Mouse (Mus musculus) cerebellum, adult (tissue): ENCODE data around the gene 9930022D16Rik.

ENCODE experiments used
- ATAC-seq: cut with Nextera tagmentation; 2 replicates; pipeline ENCODE4 v1.9.2; 2017; ENCODE audit warnings: mild to moderate bottlenecking, moderate library complexity, mixed read lengths; ENCODE audit not compliant: insufficient number of reproducible peaks, low FRiP score, low TSS enrichment

The 9930022D16Rik gene

DNA sequence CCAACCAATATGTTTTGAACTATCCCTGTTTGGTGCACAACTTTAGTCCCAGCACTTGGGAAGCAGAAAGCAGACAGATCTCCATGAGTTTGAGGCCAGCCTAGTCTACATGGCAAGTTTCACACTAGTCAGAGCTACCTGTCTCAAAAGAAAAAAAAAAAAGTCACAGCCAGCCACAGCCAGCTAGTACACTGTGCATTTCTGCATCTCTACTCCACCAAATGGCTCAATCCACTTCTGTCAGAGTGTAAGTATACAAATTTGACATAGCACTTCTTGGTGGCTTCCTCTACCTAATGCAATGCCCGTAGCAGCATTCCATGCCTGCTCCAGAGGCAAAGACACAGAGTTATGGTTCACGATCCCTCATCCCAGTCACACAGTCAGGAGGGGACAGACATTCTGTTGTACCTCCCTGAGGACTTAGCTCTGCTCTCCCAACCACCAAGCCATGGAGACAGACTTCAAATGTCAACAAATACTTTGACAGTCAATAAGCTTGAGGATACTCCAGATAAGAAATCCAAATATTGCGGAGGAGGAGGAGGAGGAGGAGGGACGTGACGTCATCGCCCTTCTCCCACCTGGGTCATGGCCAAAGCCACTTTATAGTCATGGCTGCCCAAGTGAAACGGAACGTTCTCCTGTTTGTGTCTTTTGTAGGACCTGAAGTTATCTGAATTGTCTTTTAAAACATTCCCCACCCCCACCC is 3.1 kb downstream of the 9930022D16Rik start:
- no peak for ATAC-seq

DNA sequence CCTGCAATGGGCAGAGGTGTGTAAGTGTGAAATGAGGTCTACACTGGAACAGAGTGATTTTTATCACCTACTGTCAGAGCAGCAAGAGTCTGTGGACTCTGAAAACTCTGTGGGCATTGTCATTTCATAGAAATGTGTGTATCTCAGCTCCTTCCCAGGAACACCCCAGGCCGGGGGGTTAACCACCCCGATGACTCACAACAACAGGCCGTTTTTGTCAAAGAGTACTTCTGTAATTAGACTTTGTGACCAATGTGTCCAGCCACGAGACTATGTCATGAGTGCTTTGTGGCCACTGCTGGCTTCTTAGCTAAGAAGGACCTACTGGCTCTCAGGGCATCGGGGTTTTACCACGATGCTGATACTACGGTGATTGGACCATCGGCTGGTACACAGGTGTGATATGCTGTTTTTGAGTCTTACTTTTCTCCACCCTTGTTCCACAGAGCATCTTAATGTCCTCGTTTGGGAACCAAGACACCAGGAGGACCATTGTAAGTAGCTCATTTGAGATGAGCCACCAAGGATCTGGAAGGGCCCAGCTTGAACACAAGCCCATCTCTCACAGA is 3.8 kb downstream of the 9930022D16Rik start:
- no peak for ATAC-seq

GRCm38 (mm10) chr11:109419461-109419860 is 5.7 kb downstream of the 9930022D16Rik start:
- no peak for ATAC-seq

DNA sequence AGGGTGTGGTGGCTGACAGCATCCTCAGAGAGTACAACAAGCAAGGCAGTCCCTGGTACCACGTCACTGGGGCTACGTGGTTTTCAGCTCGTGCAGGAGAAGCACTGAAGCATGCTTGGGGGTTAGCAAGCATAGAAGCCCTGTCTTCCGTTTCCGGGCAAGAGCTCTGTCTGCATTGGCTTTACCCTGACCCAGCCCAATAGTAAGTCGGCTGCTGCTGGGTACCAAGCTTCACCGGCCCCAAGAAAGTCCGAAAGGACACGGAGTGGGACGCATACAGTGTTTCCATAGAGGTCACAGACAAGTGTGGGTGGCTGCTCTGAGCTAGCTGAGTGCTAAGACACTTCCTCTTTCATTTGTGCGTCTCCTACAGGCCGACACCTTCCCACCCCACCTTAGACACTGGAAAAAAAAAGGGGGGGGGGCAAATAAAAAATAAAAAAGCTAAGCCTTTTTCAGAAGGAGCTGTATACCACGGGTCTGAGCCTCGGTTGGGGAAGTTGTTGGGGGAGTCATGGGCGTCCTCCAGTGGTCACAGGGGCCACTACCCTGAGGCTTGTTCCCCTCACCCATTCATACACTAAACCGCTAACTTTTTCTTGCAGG is 6.3 kb downstream of the 9930022D16Rik start:
- no peak for ATAC-seq

- ATAC-seq: no peak
Measured at GRCm38 (mm10) chr11:109420567-109420962, 6.8 kb downstream of the 9930022D16Rik start.

GRCm38 (mm10) chr11:109421205-109421604 is 7.5 kb downstream of the 9930022D16Rik start:
- ATAC-seq: no peak

DNA sequence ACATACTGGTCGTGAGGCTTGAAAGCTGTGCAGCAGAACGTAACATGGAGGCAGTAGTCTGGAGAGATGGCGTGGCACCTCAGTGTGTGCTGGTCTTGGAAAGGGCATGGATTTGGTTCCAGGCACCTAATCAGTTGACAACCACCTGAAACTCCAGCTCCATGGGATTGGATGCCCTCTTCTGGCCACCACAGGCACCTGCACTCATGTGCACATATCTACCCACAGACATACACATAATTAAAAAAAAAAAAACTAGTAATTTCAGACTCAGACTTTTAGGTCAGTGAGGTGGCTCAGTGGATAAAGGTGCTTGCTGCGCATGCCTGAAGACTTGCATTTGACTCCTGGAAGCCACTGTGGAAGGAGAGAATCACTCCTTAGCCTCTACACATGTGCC is 8.5 kb downstream of the 9930022D16Rik start:
- no peak for ATAC-seq

DNA sequence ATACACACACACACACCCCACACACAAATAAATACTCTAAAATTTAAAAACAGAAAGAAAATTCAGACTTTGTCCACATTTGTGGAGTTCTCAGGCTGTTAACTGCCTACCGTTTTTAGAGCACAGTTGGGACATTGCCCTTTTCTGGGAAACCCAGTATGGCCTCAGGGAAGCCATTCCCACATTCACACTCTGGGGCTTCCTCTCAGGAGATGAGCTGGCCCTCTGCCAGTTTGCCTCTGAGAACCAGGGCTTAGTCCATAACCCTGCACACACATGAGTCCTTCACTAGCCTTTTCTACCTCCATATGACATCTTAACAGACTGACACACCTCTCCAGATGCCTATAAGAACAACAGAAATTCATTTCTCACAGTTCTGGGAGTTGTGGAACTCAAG is 9.6 kb downstream of the 9930022D16Rik start:
- no peak for ATAC-seq

DNA sequence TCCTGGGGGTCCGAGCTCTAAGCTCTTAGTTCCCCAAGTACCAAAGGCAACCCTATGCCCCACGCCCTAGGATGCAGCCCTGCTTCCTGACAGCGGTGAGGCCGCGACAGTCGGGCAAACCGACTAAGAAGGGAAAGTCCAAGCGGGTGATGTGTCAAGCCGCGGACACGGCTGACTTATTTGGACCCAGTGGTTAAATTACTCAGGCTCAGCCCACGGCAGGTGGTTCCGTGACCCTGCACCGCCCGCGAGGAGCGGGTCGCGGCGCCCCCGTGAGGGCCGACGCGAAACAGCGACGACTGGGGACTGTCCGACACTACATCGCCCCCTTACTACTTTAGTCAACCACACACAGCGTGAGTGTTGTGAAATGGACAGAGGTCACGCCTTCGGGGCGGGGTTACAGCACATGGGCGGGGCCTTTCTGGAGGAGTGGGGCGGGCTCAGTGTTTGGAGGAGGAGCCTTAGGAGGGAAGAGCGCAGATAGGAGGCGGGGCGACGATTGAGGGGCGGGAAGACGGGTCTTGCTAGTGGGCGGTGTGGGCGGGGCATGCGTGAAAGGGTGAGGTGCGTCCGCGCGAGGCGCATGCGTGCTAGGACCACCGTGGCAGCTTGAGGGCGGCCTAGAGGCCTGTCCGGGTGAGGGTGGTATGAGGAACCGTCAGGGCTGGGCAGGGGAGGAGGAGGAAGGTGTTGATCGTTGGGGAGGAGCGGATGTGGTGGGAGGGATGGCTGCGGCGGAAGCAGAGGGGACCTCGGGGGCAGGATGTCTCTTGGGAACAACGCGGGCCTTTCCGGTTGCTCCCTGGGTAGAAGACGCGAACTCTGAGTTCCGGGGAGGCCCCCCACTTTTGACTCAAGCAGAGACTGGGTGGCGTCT is 11.9 kb downstream of the 9930022D16Rik start, which contains the start of gene Amz2:
TSS of gene Amz2 (plus strand) at position 555 of the 880 bp plus-strand sequence.
- ATAC-seq: peak; percentile 90

DNA sequence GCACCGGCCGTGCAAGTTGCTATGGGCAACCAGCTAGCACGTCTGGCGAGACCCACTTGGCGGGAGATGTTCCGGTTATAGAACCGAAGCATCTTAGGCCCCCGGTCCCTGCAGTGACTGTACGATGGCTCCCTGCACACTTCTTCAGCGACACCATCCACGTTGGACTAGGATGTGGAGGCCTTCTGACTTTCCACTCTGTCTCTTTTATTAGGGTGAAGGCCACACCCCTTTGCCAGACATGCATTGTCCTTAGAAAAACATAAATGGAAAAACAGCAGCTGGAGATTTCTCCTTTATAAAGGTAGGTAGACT is 12.5 kb downstream of the 9930022D16Rik start:
- ATAC-seq: no peak

GRCm38 (mm10) chr11:109427353-109427752 is 13.6 kb downstream of the 9930022D16Rik start:
- ATAC-seq: no peak

GRCm38 (mm10) chr11:109434233-109434798 is 20.6 kb downstream of the 9930022D16Rik start:
- no peak for ATAC-seq

- no peak for ATAC-seq
Measured at GRCm38 (mm10) chr11:109436889-109437288, 23.2 kb downstream of the 9930022D16Rik start.

- no peak for ATAC-seq
Measured at GRCm38 (mm10) chr11:109439209-109439608, 25.5 kb downstream of the 9930022D16Rik start.

GRCm38 (mm10) chr11:109439829-109440340 is 26.2 kb downstream of the 9930022D16Rik start:
- ATAC-seq: peak; percentile 45; the same call in 1 of the 2 replicates

DNA sequence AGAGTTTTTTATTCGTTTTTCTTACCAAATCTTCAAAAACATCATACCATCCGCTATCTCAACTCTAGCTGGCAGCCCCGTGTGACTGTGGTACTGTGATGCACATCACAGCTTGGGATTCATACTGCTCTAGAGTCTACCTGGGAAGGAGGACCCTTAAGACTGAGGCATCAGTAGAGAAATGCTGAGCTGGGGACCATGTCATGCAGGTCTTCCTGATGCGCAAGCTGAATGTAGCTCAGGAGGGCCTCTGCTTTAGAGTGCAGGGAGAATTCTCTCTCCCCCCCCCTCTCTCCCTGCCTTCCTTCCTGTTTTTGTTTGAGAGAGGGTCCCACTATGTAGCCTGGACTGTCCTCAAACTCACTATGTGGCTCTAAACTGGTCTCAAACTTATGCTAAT is 26.9 kb downstream of the 9930022D16Rik start:
- ATAC-seq: no peak

- no peak for ATAC-seq
Measured at GRCm38 (mm10) chr11:109441119-109441518, 27.4 kb downstream of the 9930022D16Rik start.

DNA sequence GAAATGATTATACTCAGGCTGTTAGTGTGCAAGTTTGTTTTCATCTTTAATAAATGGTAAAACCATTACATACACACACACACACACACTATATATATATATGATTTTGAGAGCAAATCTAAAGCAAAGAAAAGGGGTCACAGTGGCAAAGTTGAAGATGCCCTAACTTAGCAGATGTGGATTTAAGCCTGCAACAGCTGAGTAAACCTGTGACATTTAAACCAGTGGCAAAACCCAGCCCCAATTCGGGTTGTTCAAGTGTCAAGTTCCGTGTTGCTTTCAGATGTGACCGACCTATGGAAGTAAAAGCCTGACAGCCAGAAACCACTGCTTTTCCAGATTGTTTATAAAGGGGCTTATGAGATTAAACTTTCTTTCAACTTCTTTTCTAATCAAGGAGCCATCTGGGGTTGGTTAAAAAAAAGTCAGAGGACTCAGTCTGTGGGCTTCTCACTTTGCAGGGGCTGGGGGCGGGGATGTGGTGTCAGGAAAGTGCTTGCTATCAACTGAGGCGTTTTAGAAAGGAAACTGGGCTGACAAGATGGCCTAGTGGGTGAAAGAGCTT is 28.5 kb downstream of the 9930022D16Rik start:
- no peak for ATAC-seq

DNA sequence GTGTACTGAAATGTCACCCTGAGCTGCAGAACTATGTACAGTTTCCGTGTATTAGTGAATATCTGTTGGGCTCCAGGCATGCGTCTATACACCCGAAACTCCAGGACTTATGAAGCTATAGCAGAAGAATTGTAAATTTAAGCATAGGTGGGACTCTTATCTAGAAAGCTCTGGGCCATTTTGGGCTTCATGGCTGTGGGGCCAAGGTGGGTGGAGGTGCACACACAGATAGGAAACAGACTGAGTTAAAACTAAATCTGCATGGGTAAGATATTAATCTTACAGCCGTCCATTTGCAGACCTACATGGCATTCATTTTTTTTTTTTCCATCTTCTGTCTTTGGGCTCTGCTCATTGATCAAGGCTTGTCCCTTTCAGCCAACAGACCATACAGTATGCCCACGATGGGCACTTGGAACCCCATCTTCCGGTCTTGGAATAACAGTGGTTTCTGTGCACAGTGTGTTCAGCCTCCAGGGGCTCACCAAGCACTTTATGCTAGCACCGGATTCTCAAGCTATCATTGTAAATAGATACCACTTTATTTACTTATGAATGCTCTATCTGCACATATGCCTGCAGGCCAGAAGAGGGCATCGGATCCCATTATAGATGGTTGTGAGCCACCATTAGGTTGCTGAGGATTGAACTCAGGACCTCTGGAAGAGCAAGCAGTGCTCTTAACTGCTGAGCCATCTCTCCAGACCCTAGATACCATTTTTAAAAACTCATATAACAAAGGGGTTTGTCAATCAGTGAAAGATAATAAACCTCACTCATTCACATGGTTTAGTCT is 29.9 kb downstream of the 9930022D16Rik start:
- no peak for ATAC-seq
